Mouse (Mus musculus) induced T-regulatory cell, adult 2 months (primary cell): Measurements from ENCODE around the gene Prpf8.

Source experiments
- DNase-seq: peaks from one replicate; pipeline ENCODE4 v3.0.0-alpha.2; 2012; ENCODE audit warnings: low read depth

Prpf8 gene

GRCm38 (mm10) chr11:75486601-75487285 is at the start of gene Prpf8:
Gene Prpf8 (plus strand): TSS chr11:75486816.
- DNase-seq: peak; percentile 99

GRCm38 (mm10) chr11:75438194-75438593 is 48.4 kb upstream of the Prpf8 start:
- DNase-seq: no peak

- DNase-seq: no peak
Measured at GRCm38 (mm10) chr11:75438804-75439203, 47.8 kb upstream of the Prpf8 start.

GRCm38 (mm10) chr11:75439363-75439762 is 47.3 kb upstream of the Prpf8 start, which contains the start of gene Serpinf2:
Gene Serpinf2 (minus strand): TSS chr11:75439591.
- DNase-seq: no peak

GRCm38 (mm10) chr11:75439951-75440350 is 46.7 kb upstream of the Prpf8 start:
- no peak for DNase-seq

GRCm38 (mm10) chr11:75441034-75441433 is 45.6 kb upstream of the Prpf8 start:
- DNase-seq: no peak

- no peak for DNase-seq
Measured at GRCm38 (mm10) chr11:75441601-75442000, 45.0 kb upstream of the Prpf8 start.

GRCm38 (mm10) chr11:75443711-75444110 is 42.9 kb upstream of the Prpf8 start:
- DNase-seq: no peak

- no peak for DNase-seq
Measured at GRCm38 (mm10) chr11:75448575-75448974, 38.0 kb upstream of the Prpf8 start.

GRCm38 (mm10) chr11:75449695-75450094 is 36.9 kb upstream of the Prpf8 start:
- no peak for DNase-seq

GRCm38 (mm10) chr11:75450304-75450908 is 36.2 kb upstream of the Prpf8 start:
- DNase-seq: no peak

- DNase-seq: no peak
Measured at GRCm38 (mm10) chr11:75450936-75451335, 35.7 kb upstream of the Prpf8 start.

GRCm38 (mm10) chr11:75452081-75452480 is 34.5 kb upstream of the Prpf8 start:
- no peak for DNase-seq

GRCm38 (mm10) chr11:75452812-75453557 is 33.6 kb upstream of the Prpf8 start:
- DNase-seq: no peak

- peak; percentile 92 for DNase-seq
Measured at GRCm38 (mm10) chr11:75453991-75454930, 32.4 kb upstream of the Prpf8 start, which contains the start of gene Wdr81. Gene Wdr81 (minus strand): TSS chr11:75454717.

GRCm38 (mm10) chr11:75455041-75455736 is 31.4 kb upstream of the Prpf8 start:
- peak; percentile 61 for DNase-seq

GRCm38 (mm10) chr11:75455971-75456370 is 30.6 kb upstream of the Prpf8 start:
- peak; percentile 39 for DNase-seq

GRCm38 (mm10) chr11:75456440-75456871 is 30.2 kb upstream of the Prpf8 start:
- DNase-seq: peak; percentile 58

- peak; percentile 82 for DNase-seq
Measured at GRCm38 (mm10) chr11:75458169-75458568, 28.4 kb upstream of the Prpf8 start.

GRCm38 (mm10) chr11:75458628-75459041 is 28.0 kb upstream of the Prpf8 start:
- DNase-seq: peak; percentile 56

GRCm38 (mm10) chr11:75459141-75459711 is 27.4 kb upstream of the Prpf8 start:
- no peak for DNase-seq
